Mouse (Mus musculus) splenic B cell, adult 2 months (primary cell): ENCODE results near the gene Dnlz.

ENCODE experiments used
- DNase-seq: peaks from one replicate; pipeline ENCODE4 v3.0.0-alpha.2; 2011; ENCODE audit warnings: low read depth, low spot score
- H3K27me3 ChIP-seq: 2 replicates; pipeline ENCODE4 v1.6.1; 2012; ENCODE audit warnings: mild to moderate bottlenecking, low read length, moderate library complexity, mixed read lengths; ENCODE audit not compliant: control insufficient read depth, poor library complexity, insufficient read depth, severe bottlenecking
- H3K36me3 ChIP-seq: 2 replicates; pipeline ENCODE4 v1.6.1; 2012; ENCODE audit warnings: mild to moderate bottlenecking, low read length, moderate library complexity, mixed read lengths; ENCODE audit not compliant: control insufficient read depth, poor library complexity, insufficient read depth, severe bottlenecking

Dnlz gene

DNA sequence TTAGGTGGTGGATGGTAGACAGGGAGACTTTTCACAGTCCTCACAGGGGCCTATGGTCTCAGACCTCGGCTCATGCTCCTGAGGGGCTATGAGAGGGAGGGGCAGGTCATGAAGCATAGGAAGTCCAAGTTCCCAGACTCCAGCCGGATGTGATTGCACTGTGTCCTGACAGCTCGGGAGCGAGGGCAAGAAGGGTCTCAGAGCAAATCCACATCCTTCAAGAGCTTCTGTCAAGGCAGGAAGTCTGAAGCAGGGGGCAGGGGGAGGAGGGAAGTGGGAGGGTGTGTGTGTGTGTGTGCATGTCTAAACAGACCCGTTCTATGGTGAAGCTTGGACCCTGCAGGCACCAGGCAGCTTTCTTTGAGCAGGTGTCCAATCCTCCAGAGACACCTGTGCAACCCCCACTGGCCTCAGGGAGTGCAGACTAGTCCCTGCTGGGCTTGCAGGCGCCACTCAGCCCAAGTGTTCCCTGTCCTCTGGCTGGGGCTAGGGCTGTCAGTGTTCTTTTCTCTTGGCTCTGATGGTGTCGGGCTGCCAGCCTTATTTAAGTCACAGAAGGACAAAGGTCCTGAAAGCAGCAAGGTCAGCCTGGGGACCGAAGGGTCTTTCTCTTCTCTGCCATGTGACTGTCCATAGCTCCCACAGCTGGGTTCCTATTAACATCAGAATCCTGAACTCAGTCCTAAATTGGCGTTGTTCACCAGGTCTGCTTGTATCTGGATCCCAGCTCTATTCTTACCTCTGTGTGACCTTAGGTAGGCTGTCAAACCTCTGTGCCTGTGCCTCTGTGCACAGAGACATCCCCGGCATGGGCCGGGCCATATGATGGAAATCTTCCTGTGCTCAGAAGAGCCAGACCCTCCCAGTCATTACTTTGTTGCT is 9.1 kb downstream of the Dnlz start:
- DNase-seq: no peak
- peaks cover 1% of the 10 kb centered on the region; the same call in 1 of the 2 replicates for H3K36me3 ChIP-seq
- no peaks in the 10 kb centered on the region for H3K27me3 ChIP-seq

DNA sequence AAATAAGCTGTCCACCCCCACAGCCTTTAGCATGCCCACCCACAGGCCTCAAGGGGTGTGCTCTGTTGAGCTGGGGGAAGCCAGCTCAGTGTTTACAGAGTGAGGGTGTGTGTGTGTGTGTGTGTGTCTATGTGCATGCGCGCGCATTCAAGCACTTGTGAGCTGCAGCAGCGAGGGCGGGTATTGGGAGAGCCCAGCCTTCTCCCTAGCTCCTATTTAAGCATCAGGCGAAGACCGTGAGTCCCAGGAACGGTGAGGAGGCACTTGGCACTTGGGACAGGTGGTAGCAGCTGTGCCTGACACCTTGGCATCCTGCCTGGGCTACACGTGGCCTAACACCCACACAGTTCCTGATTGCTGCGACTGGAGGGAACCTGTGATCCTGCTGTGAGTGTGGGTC is 9.9 kb downstream of the Dnlz start:
- Histone ChIP-seq H3K27me3 (no peaks in the 10 kb centered on the region), H3K36me3 (peaks cover 1% of the 10 kb centered on the region; the same call in 1 of the 2 replicates)
- DNase-seq: no peak

DNA sequence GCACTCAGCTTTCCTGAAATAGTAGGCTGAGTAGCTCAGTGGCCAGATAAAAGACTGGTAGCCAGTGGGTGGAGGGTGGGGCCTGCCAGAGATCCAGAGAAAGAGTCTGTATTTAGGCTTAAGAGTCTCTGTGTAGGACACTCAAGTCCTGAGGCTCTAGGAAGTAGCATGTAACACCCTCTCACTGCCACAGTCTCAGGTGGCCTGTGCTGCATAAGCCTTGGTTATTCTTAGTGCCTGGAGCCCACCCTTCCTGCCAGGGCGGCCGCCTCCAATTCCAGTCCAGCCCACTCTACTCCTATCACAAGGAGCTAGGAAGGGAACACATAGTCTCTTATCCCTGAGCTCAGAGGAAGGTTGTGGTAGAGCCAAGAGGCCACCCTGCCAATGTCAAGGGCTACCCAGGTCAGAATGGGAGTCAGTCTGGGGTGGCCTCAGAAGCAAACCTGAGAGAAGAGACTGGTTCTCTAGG is 10.4 kb downstream of the Dnlz start:
- H3K36me3 ChIP-seq: peaks cover 1% of the 10 kb centered on the region; the same call in 1 of the 2 replicates
- H3K27me3 ChIP-seq: no peaks in the 10 kb centered on the region
- no peak for DNase-seq

DNA sequence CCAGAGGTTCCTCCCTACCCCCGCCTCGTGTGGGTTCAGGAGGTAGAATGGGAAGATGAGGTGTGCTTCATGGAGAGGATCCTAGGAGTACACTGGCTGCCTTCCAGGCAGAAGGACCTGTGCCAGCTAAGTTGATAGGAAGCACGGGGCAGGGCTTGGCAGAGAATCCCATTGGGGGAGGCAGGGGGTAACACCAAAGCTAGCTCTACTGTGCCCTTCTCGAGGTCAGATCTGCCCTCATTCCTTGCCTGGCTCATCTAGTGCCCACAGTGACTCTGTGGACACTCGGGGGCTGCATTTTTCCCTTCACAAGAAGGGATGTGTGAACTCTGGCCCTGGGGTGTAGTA is 12.7 kb downstream of the Dnlz start:
- no peak for DNase-seq
- H3K36me3 ChIP-seq: no peaks in the 10 kb centered on the region
- H3K27me3 ChIP-seq: no peaks in the 10 kb centered on the region

DNA sequence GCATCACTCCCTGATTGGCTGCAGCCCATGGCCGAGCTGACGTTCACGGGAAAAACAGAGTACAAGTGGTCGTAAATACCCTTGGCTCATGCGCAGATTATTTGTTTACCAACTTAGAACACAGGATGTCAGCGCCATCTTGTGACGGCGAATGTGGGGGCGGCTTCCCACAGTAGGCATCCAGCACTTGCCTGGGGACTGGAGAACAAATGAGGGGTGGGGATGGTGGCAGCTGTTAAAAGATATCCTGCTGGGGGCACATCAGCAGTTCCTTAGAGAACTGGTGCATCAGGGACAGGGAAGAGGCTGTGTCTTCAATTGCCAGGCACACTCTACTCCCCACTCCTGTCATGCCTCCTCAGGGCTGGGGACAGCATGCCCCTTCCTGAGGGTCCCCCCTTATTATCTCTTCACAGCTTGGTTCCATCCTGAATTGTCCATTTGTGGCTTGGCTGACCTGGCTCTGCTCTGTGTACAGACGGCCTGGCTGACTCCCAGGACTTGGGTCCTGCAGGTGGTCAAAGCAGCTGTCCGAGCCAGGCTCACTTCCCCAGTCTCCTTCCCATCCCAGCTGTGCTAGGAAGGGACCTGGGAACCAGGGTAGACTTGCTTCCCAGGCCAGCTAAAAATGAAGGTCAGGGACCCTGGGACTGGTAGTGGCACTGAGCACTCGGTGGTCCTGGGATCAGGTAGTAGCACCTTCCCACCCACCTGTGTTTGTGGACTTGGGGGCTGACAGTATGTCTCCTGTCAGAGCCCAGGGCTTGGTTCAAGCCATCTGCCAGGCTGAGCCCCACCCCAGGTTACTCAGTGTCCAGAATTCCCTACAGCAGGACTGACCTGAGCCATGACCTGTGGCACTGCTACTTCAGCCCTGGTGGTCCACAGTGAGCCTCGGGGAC is 13.4 kb downstream of the Dnlz start:
- H3K27me3 ChIP-seq: no peaks in the 10 kb centered on the region
- no peak for DNase-seq

DNA sequence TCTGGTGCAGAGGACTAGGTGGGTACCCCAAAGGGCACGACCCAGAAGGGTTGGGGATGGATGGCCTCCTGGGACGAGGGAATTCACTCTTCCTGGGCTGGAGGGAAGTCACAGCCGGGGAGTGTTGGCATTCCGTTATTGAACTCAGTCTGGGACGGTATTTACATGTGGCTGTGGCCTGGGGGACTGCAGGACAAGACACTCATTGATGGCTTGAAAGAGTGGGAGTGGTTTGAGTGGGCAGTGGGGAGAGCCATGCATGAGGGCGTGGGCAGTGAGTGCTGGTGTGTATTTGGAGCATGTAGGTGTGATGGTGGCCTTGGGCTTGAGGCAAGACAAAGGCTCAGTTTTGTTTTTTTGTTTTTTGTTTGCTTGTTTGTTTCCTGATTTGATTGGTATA is 21.2 kb downstream of the Dnlz start:
- DNase-seq: no peak
- Histone ChIP-seq H3K27me3 (no peaks in the 10 kb centered on the region), H3K36me3 (no peaks in the 10 kb centered on the region; the same call in 1 of the 2 replicates)

More for the DNA sequence above, 13.4 kb downstream of the Dnlz start:
- no peaks in the 10 kb centered on the region for H3K36me3 ChIP-seq

DNA sequence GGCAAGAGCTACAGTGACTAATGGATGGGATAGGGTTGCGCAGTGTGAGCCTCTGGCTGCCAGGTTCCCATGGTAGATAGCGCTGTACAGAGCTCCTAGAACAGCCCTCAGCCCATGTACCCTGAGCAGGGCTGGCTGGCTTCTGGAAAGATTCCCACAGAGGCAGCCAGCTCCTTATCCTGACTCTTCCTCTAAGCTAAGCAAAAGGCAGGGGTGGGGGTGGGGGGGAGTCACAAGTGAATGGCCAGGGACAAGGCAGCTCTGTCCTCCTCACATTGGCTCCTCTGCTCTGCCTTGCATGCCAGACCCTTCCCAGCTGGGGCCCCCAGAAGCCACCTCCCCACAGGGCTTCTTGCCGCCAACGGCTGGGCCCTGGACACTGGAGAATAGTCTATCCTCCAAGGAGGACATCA is 21.8 kb downstream of the Dnlz start:
- H3K36me3 ChIP-seq: no peaks in the 10 kb centered on the region; the same call in 1 of the 2 replicates
- no peaks in the 10 kb centered on the region for H3K27me3 ChIP-seq
- no peak for DNase-seq

DNA sequence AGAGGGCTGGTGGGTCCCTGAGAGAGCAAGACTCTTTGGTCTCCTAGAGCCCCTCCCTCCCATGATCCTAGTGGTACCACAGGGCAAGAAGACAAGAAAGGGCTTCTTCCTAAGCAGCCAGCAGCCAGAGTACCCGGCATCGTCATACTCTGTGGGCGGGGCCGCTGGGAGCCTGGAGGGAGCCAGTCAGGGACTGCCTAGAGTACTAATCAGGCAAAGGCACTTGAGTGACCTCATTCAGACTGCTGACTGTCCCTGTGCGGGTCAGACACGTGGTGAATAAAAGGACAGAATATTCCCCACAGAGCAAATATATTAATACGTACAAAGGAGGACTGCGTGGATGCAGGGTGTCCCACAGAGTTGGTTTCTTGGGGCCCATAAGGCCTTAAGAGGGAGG is 22.5 kb downstream of the Dnlz start:
- Histone ChIP-seq H3K36me3 (no peaks in the 10 kb centered on the region; the same call in 1 of the 2 replicates), H3K27me3 (no peaks in the 10 kb centered on the region)
- DNase-seq: no peak

DNA sequence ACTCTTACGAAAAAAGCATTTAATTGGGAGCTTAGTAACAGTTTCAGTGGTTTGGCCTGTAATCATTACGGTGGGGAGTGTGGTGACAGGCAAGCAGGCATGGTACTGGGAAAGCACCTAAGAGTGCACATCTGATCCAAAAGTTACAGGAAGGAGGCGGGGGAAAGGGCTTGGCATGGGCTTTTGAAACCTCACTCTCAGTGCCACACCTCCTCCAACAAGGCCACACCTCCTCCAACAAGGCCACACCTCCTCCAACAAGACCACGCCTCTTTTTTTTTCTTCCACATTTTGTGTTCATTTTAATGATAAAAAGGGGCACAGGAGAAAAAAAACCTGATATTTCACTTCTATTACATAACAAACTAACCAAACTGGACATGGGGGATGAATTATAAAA is 24.1 kb downstream of the Dnlz start:
- no peaks in the 10 kb centered on the region for H3K27me3 ChIP-seq
- H3K36me3 ChIP-seq: no peaks in the 10 kb centered on the region; the same call in 1 of the 2 replicates
- DNase-seq: peak; percentile 41

DNA sequence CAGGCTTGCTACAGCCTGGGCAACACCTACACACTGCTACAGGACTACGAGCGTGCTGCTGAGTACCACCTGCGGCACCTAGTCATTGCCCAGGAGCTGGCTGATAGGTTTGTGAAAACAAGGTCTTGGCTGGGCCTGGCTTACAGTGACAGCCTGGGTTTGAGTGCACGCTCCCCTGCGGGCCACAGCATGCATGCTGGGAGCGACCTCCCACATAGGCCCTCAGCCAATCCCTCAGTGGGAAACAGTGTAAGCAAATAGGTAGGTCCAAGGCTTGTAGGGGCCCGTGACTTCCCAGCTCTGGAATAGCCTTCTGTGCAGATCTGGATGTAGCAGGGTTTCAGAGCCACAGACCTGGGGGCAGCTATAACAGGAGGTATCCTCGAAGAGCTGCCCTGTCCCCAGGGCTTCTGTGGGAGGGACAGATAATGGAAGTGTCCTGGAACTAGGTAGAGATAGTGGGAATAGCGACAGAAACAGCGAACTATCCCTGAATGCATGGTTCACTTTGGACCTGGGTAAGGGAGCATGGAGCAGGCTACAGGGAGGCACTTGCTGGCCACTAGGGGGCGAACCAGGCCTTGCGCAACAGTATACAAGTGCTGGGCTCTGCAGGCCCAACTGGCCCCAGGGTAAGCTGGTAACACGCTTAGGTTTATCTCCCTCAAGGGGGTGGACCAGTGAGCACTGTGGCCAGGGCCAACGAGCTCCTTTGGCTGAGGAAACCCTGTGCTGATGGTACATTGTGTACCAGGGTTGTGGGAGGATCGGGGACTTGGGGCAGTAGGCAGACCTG is 26.3 kb downstream of the Dnlz start:
- H3K36me3 ChIP-seq: no peaks in the 10 kb centered on the region; the same call in 1 of the 2 replicates
- peak; percentile 80 for DNase-seq
- no peaks in the 10 kb centered on the region for H3K27me3 ChIP-seq

DNA sequence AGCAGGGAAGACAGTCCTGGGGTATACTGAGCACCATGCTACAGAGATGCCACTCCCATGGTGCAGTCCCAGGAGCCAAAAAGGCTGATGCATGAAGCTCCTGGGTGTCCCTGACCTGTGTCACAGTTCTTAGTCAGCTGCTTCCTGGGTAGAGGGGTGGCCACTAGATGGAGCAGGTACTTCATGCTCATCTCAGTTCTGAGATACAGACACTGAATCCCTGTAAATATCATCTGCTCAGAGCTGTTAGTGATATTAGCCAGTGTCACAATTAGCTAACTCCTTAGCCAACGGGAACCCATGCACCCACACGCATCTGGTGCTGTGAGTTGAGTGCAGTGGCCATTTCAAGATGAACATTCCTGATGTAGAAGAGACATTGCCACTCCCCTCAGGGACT is 27.0 kb downstream of the Dnlz start:
- DNase-seq: peak; percentile 42
- no peaks in the 10 kb centered on the region for H3K27me3 ChIP-seq
- H3K36me3 ChIP-seq: no peaks in the 10 kb centered on the region; the same call in 1 of the 2 replicates

DNA sequence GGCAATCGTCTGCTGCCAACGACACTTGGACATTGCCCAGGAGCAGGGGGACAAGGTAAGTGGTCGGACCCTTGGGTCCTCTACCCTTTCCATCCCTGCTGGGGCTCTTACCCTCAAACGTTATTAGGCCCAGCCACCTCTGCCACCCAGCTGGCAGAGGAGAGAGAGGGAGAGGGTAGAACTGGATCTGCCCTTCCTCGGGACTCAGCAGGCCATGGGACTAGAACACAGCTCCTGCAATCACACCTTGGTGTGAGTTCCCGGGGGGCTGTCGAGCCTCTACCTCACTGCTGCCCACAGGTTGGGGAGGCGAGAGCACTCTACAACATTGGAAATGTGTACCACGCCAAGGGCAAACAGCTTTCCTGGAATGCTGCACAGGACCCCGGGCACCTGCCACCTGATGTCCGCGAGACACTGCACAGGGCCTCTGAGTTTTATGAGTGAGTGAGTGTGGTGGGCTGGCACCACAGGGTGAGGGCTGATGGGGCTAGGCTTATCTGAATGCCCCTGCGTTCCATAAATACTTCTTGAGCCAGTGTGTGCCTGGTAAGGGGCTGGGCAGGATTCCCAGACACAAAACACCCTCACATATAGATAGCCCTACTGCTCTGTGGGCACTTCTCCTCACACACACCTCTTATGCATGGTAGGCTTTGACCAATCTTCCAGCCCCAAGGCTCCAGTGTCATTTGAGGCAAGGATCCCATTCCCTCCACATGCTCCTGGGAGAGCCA is 28.2 kb downstream of the Dnlz start:
- H3K36me3 ChIP-seq: no peaks in the 10 kb centered on the region
- DNase-seq: no peak
- no peaks in the 10 kb centered on the region for H3K27me3 ChIP-seq

DNA sequence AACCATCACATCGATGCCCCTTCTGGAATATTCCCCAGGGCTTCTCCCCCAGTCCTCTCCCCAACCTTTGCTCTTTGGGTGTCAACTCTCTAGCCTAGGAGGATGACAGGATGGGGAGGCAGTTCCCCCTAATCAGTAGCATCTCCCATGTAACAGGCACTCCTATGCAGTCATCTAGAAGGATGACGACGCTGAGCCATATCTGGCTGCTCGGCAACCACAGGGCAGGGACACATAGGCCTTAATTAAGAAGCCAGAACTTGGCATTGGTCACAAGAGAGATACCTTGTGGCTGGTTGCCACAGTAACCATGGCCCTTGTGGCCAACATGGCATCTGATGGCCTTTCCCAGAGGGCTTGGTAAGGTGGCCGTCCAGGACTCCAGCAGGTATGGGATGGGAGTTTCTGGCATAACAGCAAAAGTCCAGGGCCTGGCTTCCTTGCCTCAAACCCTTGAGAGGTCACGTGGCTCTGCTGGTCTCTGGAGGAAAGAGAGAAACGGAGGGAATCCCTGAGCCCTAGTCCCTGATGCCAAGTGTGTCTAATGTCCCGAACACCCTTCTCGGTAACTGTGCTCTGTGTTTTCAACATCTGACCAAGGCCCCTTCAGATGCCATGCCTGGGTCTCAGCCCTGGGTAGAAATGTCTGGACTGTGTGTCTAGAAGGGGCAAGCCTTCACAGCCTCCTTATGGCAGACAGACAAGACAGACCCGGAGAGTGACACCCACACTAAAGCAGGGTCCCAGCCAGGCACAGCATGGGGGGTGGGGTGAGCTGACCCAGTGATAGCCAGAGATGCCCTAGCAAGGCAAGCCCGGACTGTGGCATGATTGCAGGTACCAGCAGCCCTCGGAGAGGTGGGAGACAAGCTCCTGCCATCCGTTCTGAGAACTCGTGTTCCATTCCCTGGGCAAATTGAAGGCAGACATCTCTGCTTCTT is 31.4 kb downstream of the Dnlz start:
- H3K36me3 ChIP-seq: no peaks in the 10 kb centered on the region
- DNase-seq: no peak

More for the DNA sequence above, 31.4 kb downstream of the Dnlz start:
- H3K27me3 ChIP-seq: no peaks in the 10 kb centered on the region
